Mouse (Mus musculus) brown adipose tissue, adult 24 weeks (tissue): ENCODE data around the gene Gm37419. TPM values are rescaled to one million over a fixed set of nuclear protein-coding genes. Genes with fewer than 3 reads are reported as not detected.

Experiments
- H3K27ac ChIP-seq: fragments of 200-500 bp; replicated peaks from 2 replicates; pipeline ENCODE4 v1.5.1; 2012; ENCODE audit warnings: low read depth, mild to moderate bottlenecking, low read length
- H3K4me1 ChIP-seq: fragments of 200-500 bp; 2 replicates; pipeline ENCODE4 v1.6.1; 2012; ENCODE audit warnings: low read length, mixed read lengths; ENCODE audit not compliant: control insufficient read depth, insufficient read depth, insufficient read length
- H3K4me3 ChIP-seq: fragments of 200-500 bp; 2 replicates; pipeline ENCODE4 v1.5.1; 2012; ENCODE audit warnings: low read depth, mild to moderate bottlenecking, low read length, moderate library complexity; ENCODE audit not compliant: insufficient read depth
- polyA plus RNA-seq: library from polyadenylated mRNA; stranded (reverse); fragments of >200 nt; gene quantifications from 2 replicates; pipeline ENCODE4 v1.2.4, GENCODE M21; 2012; ENCODE audit not compliant: missing spikeins, insufficient read depth, insufficient read length

Gene Gm37419
- polyA plus RNA-seq, 1 experiment, result not detected

DNA sequence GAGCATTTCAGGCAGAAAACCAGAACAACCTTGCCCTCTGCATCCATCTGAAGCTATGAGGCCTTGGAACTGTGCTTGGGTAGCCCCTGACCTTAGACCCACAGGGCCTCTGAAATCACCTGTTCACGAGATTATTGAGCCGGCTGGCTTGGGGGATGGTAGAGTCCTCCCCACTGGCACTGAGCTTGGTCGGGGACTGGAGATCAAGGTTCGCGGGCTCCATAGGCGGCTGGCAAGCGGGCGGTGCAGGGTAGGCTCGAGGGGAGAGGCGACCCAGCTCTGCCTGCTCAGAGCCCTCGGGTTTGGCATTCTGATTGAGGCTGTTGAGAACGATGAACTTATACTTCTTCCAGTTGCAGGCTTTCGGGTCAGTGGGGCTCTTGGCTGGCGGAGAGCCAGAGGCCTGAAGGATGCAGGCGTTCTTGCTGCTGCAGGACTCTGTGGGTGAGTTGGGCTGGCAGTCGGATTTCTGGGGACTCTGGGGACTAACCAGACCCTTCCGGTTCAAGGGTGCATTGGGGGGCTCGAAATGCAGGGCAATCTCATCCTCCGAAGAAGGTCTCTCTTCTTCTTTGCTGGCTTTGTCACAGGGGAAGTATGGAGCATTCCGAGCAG lies 16.0 kb upstream of the Gm37419 start:
- Histone ChIP-seq H3K4me1 (peaks cover under 1% of the 10 kb centered on the region; the same call in 1 of the 2 replicates), H3K27ac (no peak overlapping the region), H3K4me3 (no peak overlapping the region)

GRCm38 (mm10) chr16:23972901-23973300 lies 15.4 kb upstream of the Gm37419 start:
- H3K4me3 ChIP-seq, result no peak overlapping the region
- H3K27ac ChIP-seq, result no peak overlapping the region
- H3K4me1 ChIP-seq, result peaks cover 4% of the 10 kb centered on the region; the same call in 1 of the 2 replicates

DNA sequence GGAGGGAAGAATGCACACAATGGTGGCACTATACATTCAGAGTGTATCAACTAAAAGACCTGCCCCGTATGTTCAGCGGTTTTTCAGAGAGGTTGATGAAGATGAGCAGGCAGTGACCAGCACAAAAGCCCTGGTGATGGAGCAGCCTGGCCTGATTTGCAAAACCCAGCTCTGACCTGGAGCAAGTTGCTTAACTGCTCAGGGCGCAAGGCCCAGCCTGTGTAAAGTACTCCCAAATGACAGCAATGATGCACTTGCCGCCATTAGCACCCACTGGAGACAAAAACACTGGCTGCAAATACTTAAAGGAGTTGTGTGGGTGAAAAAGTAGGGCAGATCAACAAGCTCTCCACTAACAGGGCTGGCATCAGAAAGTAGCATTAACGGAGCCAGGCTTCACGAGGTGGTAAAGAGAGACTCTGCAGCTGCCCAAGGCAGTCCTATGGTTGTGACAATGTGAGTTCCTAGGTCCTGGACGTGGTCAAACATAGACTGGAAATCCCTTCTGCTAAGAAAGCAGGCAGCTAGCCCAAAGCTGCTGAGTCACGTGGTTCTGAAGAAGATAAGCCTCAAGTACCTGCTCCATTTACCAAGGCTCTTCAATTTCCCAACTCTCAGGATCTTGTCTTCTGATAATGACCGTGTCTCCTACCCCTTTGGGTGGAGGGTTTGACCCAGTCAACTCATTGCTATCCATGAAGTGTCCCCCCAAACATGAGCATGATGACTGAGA lies 14.5 kb upstream of the Gm37419 start:
- peaks cover 4% of the 10 kb centered on the region; the same call in 1 of the 2 replicates for H3K4me1 ChIP-seq
- peak overlapping the region; percentile 26; the same call in 1 of the 2 replicates for H3K27ac ChIP-seq
- no peak overlapping the region for H3K4me3 ChIP-seq

- peak overlapping the region; percentile 52 for H3K27ac ChIP-seq
- no peak overlapping the region for H3K4me3 ChIP-seq
Observed at GRCm38 (mm10) chr16:23976196-23976595, 12.1 kb upstream of the Gm37419 start.

GRCm38 (mm10) chr16:23977732-23978131 lies 10.6 kb upstream of the Gm37419 start:
- H3K4me1 ChIP-seq, result peaks cover 6% of the 10 kb centered on the region; the same call in 1 of the 2 replicates
- H3K4me3 ChIP-seq, result no peak overlapping the region
- peak overlapping the region; percentile 41 for H3K27ac ChIP-seq

More at GRCm38 (mm10) chr16:23976196-23976595, 12.1 kb upstream of the Gm37419 start:
- peaks cover 6% of the 10 kb centered on the region; the same call in 1 of the 2 replicates for H3K4me1 ChIP-seq

DNA sequence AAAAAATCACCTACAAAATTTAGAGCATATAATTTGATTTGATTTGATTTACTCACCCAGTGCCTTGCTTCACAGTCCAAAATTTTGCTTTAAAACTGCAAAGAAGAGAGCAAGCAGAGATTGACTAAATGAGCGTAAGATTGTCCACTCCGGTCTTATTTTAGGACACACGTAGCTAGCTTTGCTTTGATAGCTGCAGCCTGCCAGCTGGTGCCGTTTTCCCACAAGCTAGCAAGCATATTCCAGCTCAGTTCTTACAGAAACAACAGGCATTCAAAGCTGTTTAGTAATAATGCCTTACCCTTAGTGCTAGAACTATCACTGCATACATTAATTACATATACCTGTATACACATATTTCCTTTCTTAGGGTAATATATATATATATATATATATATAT lies 9.8 kb upstream of the Gm37419 start:
- Histone ChIP-seq H3K4me1 (peaks cover 6% of the 10 kb centered on the region; the same call in 1 of the 2 replicates), H3K27ac (peak overlapping the region; percentile 67), H3K4me3 (no peak overlapping the region)

GRCm38 (mm10) chr16:23979446-23979845 lies 8.8 kb upstream of the Gm37419 start:
- H3K27ac ChIP-seq, result peak overlapping the region; percentile 93
- H3K4me1 ChIP-seq, result peaks cover 6% of the 10 kb centered on the region; the same call in 1 of the 2 replicates
- 0 out of 2 replicates have a peak overlapping the region, but pooled peaks have one; percentile 12 for H3K4me3 ChIP-seq

- Histone ChIP-seq H3K27ac (peak overlapping the region; percentile 93), H3K4me3 (peak overlapping the region; percentile 39), H3K4me1 (peaks cover 6% of the 10 kb centered on the region; the same call in 1 of the 2 replicates)
Observed at GRCm38 (mm10) chr16:23980201-23980870, 7.9 kb upstream of the Gm37419 start.

DNA sequence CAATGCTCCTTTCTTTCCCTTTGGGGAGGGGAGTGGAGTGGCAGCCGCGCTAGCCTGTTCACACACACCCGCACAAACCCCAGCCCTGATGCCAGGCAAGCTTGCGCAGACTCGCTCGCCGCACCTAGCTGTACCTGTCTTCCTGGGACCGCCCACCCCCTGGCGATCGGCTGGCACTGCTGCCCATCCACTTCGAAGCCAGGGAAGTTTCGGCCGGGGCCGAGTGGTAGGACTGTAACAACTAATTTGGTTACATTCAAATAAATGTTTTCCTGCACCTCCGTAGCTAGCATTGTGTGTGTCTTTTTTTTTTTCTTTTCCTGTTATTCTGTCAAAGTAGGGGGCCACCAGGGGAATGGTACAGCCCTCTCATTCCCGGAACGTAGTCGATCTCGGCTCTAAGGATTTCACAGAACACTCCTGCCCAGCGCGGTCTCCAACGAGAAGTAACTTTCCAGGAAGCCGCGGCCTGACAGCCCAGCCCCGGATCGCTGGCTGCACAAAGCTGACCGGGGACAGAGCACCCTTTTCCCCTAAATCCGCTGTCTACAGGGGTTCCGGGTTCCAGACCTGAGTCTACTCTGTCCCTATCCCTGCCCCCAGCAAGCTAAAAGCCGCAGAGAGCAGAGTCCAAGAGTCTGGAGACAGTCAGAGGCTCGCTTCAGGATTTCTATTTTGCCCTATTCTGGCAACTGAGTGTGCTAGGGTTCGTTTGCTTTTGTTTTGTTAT lies 7.1 kb upstream of the Gm37419 start:
- Histone ChIP-seq H3K4me1 (peaks cover 6% of the 10 kb centered on the region; the same call in 1 of the 2 replicates), H3K4me3 (peak overlapping the region; percentile 39), H3K27ac (peak overlapping the region; percentile 93)

DNA sequence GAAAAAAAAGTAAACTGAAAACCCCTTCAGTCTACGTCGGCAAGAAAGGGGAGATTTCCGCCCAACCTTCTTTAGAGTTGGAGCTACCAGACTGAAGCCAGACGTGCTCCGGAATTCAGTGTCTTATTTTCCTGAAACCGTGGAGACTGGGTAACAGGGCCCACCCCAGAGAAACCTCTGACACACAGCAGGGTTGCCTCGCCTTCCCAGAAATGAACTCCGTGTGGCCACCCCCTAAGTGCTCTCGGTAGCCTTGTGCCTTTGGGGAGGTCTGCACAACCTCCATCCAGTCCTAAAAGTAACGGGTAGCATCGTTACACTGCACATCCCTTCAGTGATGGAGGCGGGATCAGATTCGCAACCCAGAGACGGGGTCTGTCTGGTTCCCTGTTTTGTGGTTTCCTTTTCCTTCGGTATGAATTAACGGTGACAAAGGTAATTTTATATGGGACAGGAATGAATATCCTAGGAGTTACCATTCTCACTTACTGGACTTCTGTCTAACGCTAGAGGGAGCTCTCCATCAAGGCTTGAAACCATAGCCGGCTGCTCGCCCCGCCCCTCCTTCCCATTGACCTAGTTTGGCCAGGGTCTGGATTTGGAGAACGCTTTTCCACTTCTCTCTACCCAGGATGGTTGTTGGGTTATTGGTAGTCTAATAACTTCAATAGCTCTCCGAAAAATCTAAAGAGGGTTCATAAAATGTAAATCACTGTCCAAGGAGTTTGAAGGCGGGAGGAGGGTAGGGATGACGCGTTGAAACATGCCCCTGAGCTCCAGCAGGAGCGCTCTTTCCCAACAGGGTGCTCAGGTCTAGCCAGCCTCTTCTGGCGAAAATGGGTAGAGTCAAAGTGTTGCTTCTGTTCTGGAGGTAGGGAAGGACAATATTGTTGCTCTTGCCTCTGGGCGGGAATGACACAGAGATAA lies 6.1 kb upstream of the Gm37419 start:
- Histone ChIP-seq H3K4me1 (peaks cover 6% of the 10 kb centered on the region; the same call in 1 of the 2 replicates), H3K27ac (peak overlapping the region; percentile 73), H3K4me3 (peak overlapping the region; percentile 51)

DNA sequence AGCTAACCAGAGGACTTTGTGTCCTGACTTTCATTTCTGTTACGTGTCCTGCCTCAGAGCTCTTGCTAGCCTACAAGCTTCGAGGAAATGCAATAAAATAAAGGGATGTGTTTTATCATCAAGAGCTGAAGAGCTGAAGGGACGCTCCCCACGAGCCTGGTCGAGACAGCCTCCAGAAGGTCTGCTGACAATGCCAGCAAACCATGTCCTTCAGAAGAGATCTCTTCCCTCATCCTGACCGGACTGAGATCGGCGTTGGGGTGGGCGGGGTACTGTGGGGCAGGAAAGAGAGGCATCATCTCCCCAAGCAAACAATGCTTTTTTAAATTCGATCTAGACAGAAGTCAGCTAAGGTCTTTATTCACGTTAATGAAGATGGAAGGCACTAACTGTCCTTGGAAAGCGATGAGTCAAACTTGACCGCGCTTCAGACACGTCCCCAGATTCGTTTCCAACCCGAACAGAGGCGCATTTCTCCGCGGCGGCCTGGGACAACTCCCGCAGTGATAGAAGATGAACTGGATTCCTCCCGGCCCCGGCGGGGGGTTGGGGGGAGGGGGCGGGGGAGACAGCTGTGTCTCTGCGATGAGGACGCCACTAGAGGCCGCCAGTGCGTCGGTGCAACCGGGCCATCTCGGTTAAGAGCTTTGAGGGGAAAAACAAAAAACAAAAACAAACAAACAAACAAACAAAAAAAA lies 5.2 kb upstream of the Gm37419 start:
- Histone ChIP-seq H3K4me1 (0 out of 2 replicates have a peak, but pooled peaks cover 2% of the 10 kb centered on the region), H3K4me3 (peak overlapping the region; percentile 59), H3K27ac (peak overlapping the region; percentile 86)

GRCm38 (mm10) chr16:23984183-23984582 lies 4.1 kb upstream of the Gm37419 start:
- H3K4me3 ChIP-seq, result peak overlapping the region; percentile 59
- H3K4me1 ChIP-seq, result 0 out of 2 replicates have a peak, but pooled peaks cover 2% of the 10 kb centered on the region
- H3K27ac ChIP-seq, result peak overlapping the region; percentile 86

- H3K4me1 ChIP-seq, result 0 out of 2 replicates have a peak, but pooled peaks cover 2% of the 10 kb centered on the region
- H3K4me3 ChIP-seq, result peak overlapping the region; percentile 59
- H3K27ac ChIP-seq, result peak overlapping the region; percentile 82
Observed at GRCm38 (mm10) chr16:23984760-23985466, 3.4 kb upstream of the Gm37419 start.
